Mouse (Mus musculus) gastrocnemius, postnatal 4 days (tissue): ENCODE results near the gene Gm20431. TPM values are rescaled to one million over a fixed set of nuclear protein-coding genes. Genes with fewer than 3 reads are reported as not detected.

Experiments
- DNase-seq, 2 experiments: peaks; one replicate each; pipeline ENCODE4 v3.0.0; 2021 to 2022; ENCODE audit warnings: low spot score in 2 of 2, mixed read lengths in 2 of 2
- microRNA-seq: library from miRNA; unstranded; fragments of <30 nt; microRNA quantifications from one replicate; pipeline ENCODE4 v1.2.0, GENCODE M21; 2021
- total RNA-seq, 2 experiments: library from RNA; stranded (reverse); gene quantifications; 2 replicates each; pipeline ENCODE4 v1.2.3; 2021

Gene Gm20431
- total RNA-seq, 2 experiments from 2014 or later: 20.3 to 22.9 TPM

DNA sequence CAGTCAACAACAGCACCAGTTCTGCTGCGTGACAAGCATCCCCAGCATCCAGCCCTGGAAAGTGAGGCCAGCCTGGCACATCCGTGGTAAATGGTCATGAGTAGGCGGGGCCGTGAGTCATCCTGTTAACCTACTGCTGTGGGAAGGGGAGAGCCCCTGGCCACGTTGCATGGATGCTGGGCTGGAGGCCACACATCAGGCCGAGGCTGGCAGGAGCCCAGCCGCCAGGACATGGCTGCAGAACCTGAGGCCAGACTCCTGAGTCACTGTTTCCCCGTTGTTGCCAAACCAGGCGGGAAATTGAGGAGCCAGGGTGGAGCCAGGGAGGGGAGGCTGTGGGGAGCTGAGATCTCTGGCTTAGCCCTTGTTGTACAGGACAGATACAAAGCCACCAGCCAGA lies 86.5 kb downstream of the Gm20431 start:
- DNase-seq: peak in 1 of 2 experiments; percentile 75

DNA sequence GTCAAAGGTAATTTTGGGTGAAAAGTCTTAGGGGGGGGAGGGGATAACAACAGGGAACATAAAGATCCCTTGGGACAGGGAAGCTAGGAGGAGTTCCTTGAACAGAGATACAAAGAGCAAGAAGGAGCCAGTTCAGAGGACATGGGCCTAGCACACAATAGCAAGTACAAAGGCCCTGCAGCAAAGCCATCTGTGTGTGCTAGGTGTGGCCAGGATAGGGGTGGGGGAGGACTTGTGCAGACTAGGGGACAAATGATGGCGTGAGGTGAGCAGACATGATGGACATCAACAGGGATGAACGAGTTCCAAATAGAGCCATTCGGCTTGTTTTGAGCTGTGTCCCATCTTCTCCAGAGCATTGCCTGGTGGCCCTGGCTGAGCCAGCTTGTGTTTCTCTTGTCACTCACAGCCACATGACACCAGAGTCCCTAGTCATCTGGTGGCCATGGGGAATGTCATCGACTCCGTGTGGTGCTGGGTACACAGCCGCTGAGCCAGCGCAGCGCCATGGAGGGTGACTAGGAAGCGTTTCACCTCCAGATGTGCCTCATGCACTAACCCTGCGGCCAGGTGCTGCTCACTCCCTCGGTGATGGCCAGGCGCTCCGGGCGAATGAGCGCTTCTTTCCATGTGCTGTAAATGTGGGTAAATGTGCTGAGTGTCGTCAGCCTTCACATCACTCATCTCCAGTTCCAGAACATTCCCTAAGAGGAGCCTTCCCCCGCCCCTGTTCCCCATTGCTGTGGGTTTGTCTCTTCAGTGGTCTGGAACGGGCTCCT lies 89.7 kb downstream of the Gm20431 start:
- DNase-seq: no peak

- no peak for DNase-seq
Measured at GRCm38 (mm10) chr2:167570815-167571214, 90.5 kb downstream of the Gm20431 start.

DNA sequence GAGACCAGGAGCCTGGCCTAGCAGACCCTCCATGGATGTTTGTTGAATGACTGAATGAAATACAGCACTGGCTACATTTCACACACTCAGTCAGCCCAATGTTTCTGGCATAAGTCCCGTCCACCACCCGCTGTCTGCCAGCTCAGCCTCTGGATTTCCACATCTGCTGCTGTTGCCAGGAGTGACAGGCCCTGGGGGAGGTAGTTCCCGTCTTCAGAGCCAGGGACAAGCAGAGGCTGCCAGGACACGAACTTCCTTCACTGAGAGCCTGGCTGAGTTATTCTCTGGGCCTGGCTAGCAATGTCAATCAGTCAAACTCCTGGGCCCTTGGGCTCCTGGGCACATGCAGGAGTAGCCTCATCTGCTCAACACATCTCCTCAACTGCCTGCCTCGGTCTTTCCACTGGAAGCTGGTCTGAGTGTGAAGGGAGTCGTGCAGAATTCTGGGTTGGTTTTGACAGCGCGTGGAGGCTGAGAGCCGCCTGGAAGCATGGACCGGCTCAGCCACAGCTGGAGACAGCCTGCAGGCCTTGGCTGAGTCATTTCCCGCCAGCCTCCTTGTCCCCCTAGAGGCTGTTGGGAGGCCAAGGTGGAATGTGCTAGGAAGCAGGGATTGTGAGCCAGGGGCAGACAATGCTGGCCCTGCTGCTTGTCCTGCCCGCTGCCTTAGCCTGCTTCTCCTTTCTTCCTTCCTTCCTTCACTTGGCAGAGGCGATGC lies 91.2 kb downstream of the Gm20431 start:
- DNase-seq: peak; percentile 60 to 82

- DNase-seq: no peak
Measured at GRCm38 (mm10) chr2:167568112-167568511, 93.2 kb downstream of the Gm20431 start.

DNA sequence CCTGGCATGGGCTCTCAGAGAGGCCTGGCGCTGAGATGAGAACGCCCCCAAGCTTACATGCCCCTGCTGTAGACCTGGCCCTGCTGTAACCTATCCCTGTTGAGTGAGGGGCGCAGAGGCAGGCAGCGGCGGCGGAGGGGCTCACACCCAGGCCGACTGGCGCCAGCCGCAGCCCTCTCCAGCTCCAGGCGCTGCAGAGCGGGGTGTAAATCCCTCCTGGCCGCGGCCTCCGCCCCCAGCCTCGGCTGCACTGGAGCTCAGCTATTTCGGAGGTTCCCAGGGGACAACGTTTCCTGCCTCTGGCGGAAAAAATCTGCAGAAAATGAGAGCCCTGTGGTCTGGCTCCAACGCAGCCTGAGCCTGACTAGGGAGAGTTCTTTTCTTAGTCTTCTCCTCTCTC lies 95.6 kb downstream of the Gm20431 start:
- DNase-seq: peak in 1 of 2 experiments; percentile 67

DNA sequence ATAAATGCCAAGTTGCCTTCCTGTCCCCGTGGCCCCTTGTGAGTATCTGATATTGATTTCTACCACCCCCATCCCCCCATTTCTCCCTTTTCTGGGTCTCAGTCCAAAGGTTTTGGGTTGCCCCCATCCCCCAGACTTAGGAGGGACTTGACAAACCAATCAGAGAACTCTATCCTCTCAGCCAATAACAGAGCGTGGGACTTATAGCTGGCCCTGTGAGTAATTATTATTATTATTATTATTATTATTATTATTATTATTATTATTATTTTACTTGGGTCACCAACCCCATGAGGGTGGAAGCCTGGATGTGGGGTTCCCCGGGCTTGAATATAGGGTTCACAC lies 96.0 kb downstream of the Gm20431 start:
- DNase-seq: no peak

DNA sequence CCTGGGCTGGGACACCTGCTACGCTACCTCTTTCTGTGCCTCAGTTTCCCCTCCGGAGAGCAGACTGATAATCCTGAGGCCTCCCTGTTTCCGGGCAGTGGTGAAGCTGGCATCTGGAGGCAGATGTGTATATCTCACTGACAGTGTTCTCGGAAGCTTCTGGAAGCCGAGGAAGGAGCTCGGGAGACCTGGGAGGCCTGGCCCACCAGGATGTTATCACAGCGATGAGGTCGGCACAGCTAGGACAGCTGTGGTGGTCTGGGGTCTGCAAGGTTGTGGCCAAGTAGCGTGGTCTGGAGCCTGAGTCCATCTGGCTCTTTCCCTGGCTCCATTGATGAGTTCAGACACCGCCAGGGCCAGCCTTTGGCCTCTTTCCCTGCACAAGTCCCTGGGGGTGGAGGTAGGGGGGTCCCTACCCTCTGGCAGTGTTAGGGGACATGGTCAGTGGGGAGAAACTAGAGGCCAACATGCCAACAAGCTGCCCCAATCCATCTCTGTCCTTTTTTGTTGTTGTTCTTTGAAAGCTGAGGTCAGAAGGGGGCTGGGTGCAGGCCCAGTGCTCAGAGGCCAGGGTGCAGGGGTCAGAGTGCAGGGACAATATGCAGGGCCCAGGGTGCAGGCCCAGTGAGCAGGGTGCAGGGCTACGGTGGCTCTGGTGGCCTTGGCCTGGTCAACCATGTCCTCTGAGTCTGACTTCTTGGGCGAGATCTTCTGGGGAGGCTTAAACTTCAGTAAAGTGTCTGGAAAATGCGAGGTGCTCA lies 96.6 kb downstream of the Gm20431 start:
- no peak for DNase-seq

DNA sequence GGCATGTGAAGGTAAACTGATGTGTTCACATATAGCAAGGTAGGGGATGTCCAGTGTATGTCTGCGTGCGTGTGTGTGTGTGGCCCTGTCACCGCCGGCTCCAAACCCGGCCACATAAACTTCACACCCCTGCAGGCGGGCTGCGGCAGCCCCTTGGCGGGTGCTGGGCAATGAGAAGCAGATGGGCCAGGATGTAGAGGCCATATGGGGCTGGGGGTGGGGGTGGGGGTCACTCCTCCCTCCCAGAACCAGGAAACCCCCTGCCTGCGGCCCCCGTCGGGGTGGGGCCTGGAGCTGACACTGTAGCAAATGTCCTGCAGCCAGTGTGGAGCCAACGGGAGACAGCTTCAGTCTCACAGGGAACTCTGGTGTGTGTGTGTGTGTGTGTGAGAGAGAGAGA lies 97.6 kb downstream of the Gm20431 start:
- DNase-seq: no peak

DNA sequence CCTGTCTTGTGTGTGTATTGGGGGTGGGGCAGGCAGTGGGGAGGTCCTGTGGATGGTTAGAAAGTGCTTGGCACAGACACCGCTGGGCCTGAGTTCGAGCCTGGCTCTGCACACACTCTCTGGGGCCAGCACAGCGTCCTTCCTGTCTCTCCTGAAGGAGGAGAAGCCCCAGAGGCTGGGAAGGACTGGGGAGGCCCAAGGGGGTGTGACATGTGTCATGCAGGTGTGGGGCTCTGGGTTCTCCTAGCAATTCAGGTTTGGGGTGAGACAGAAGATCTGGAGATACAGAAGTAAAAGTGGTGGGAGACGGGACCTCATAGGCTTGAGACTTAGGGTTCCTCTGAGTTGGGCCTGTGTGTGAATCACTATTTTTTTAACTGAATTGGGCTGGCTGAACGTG lies 98.3 kb downstream of the Gm20431 start:
- no peak for DNase-seq

DNA sequence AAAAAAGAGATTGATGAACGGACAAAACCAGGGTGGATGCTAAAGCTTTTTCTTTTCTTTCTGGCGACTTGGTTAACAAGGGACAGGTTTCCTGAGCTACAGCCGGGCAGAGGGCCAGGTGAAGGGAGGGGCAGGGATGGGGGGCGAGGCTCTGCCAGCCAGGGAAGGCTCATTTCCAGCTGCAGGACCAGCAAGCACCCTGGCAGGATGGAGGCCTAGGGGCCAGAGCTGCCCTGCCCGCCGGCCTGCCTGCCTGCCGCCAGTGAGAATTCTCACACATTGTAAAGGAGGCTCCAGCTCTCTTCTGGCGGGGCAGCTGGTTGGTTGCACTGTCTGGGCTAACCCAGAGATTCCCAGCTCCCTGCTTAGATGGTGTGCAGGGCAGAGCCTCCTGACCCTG lies 99.2 kb downstream of the Gm20431 start:
- peak in 1 of 2 experiments; percentile 58 for DNase-seq

GRCm38 (mm10) chr2:167559413-167559812 lies 101.9 kb downstream of the Gm20431 start:
- no peak for DNase-seq

Small RNAs within 50 kb of the gene (microRNA-seq; reads per million reads assigned to microRNA genes)
- gene Gm22355: not detected

Other genes starting within 250 kb of the Gm20431 start
- 10 to 100 TPM; 28.4 to 32.3 TPM for gene Slc9a8, start 239.8 kb downstream of the Gm20431 start, total RNA-seq
- gene Rnf114, start 168.9 kb downstream of the Gm20431 start, total RNA-seq: 10 to 100 TPM; 22.6 to 23.3 TPM
- 10 to 100 TPM; 16.2 to 19.5 TPM for gene Spata2, start 168.6 kb downstream of the Gm20431 start, total RNA-seq
- 1 to 10 TPM; 6.3 to 7.0 TPM for gene Snai1, start 123.3 kb downstream of the Gm20431 start, total RNA-seq
- 100 to 1,000 TPM; 183 to 193 TPM for gene Ube2v1, start 29.4 kb downstream of the Gm20431 start, total RNA-seq
- gene Cebpb, start 27.4 kb upstream of the Gm20431 start, total RNA-seq: 10 to 100 TPM; 25.7 to 35.7 TPM
- 10 to 100 TPM; 27.4 to 28.0 TPM for gene Tmem189, start 28.3 kb upstream of the Gm20431 start, total RNA-seq